Mouse (Mus musculus): ENCODE data around the gene Zbed5.
"Not testable (repeated sequence)": the region's sequence is repeated elsewhere in the genome, so short reads cannot be mapped to it uniquely, and the experiment has no call there.

Gene Zbed5

GRCm38 (mm10) chr5:129924820-129925452 is 29.4 kb downstream of the Zbed5 start:
- DNase-seq (ENCODE audit: low read depth, low spot score), result no peak
- Histone ChIP-seq H3K36me3 (ENCODE audit: control insufficient read depth, insufficient read depth, low read length, poor library complexity, severe bottlenecking) (no peaks in the 10 kb centered on the region), H3K27me3 (ENCODE audit: control insufficient read depth, insufficient read depth, low read length, poor library complexity, severe bottlenecking) (no peaks in the 10 kb centered on the region)

GRCm38 (mm10) chr5:129925933-129926332 is 30.4 kb downstream of the Zbed5 start:
- H3K36me3 ChIP-seq (ENCODE audit: control insufficient read depth, insufficient read depth, low read length, poor library complexity, severe bottlenecking), result no peaks in the 10 kb centered on the region
- no peak for DNase-seq (ENCODE audit: low read depth, low spot score)
- no peaks in the 10 kb centered on the region for H3K27me3 ChIP-seq (ENCODE audit: control insufficient read depth, insufficient read depth, low read length, poor library complexity, severe bottlenecking)

GRCm38 (mm10) chr5:129929924-129930855 is 34.7 kb downstream of the Zbed5 start:
- no peaks in the 10 kb centered on the region for H3K36me3 ChIP-seq (ENCODE audit: control insufficient read depth, insufficient read depth, low read length, poor library complexity, severe bottlenecking)
- no peak for DNase-seq (ENCODE audit: low read depth, low spot score)
- H3K27me3 ChIP-seq (ENCODE audit: control insufficient read depth, insufficient read depth, low read length, poor library complexity, severe bottlenecking), result no peaks in the 10 kb centered on the region

- no peak for DNase-seq (ENCODE audit: low read depth, low spot score)
- no peaks in the 10 kb centered on the region for H3K27me3 ChIP-seq (ENCODE audit: control insufficient read depth, insufficient read depth, low read length, poor library complexity, severe bottlenecking)
- H3K36me3 ChIP-seq (ENCODE audit: control insufficient read depth, insufficient read depth, low read length, poor library complexity, severe bottlenecking), result no peaks in the 10 kb centered on the region
These were observed 41.4 kb downstream of the Zbed5 start for GRCm38 (mm10) chr5:129936941-129937340.

- H3K36me3 ChIP-seq (ENCODE audit: control insufficient read depth, insufficient read depth, low read length, poor library complexity, severe bottlenecking), result no peaks in the 10 kb centered on the region
- DNase-seq (ENCODE audit: low read depth, low spot score), result no peak
- H3K27me3 ChIP-seq (ENCODE audit: control insufficient read depth, insufficient read depth, low read length, poor library complexity, severe bottlenecking), result no peaks in the 10 kb centered on the region
These were observed 44.8 kb downstream of the Zbed5 start for GRCm38 (mm10) chr5:129940281-129940680.

GRCm38 (mm10) chr5:129940736-129941494 is 45.4 kb downstream of the Zbed5 start:
- H3K27me3 ChIP-seq (ENCODE audit: control insufficient read depth, insufficient read depth, low read length, poor library complexity, severe bottlenecking), result no peaks in the 10 kb centered on the region
- DNase-seq (ENCODE audit: low read depth, low spot score), result no peak
- no peaks in the 10 kb centered on the region for H3K36me3 ChIP-seq (ENCODE audit: control insufficient read depth, insufficient read depth, low read length, poor library complexity, severe bottlenecking)

GRCm38 (mm10) chr5:129941495-129942045 is 46.0 kb downstream of the Zbed5 start, which contains the start of gene Vkorc1l1:
TSS of gene Vkorc1l1 (plus strand) at chr5:129941970.
- Histone ChIP-seq H3K27me3 (ENCODE audit: control insufficient read depth, insufficient read depth, low read length, poor library complexity, severe bottlenecking) (no peaks in the 10 kb centered on the region), H3K36me3 (ENCODE audit: control insufficient read depth, insufficient read depth, low read length, poor library complexity, severe bottlenecking) (no peaks in the 10 kb centered on the region)
- DNase-seq (ENCODE audit: low read depth, low spot score), result peak; percentile 100

- not testable (repeated sequence) for H3K36me3 ChIP-seq (ENCODE audit: control insufficient read depth, insufficient read depth, low read length, poor library complexity, severe bottlenecking); H3K27me3 ChIP-seq (ENCODE audit: control insufficient read depth, insufficient read depth, low read length, poor library complexity, severe bottlenecking)
- peak; percentile 34 for DNase-seq (ENCODE audit: low read depth, low spot score)
These were observed 46.8 kb downstream of the Zbed5 start for GRCm38 (mm10) chr5:129942073-129942939.

GRCm38 (mm10) chr5:129943402-129943801 is 47.9 kb downstream of the Zbed5 start:
- DNase-seq (ENCODE audit: low read depth, low spot score), result no peak
- no peaks in the 10 kb centered on the region for H3K27me3 ChIP-seq (ENCODE audit: control insufficient read depth, insufficient read depth, low read length, poor library complexity, severe bottlenecking)
- no peaks in the 10 kb centered on the region for H3K36me3 ChIP-seq (ENCODE audit: control insufficient read depth, insufficient read depth, low read length, poor library complexity, severe bottlenecking)

GRCm38 (mm10) chr5:129947528-129948033 is 52.1 kb downstream of the Zbed5 start:
- H3K36me3 ChIP-seq (ENCODE audit: control insufficient read depth, insufficient read depth, low read length, poor library complexity, severe bottlenecking), result no peaks in the 10 kb centered on the region
- H3K27me3 ChIP-seq (ENCODE audit: control insufficient read depth, insufficient read depth, low read length, poor library complexity, severe bottlenecking), result no peaks in the 10 kb centered on the region
- DNase-seq (ENCODE audit: low read depth, low spot score), result peak; percentile 18

GRCm38 (mm10) chr5:129952143-129952542 is 56.6 kb downstream of the Zbed5 start:
- H3K27me3 ChIP-seq (ENCODE audit: control insufficient read depth, insufficient read depth, low read length, poor library complexity, severe bottlenecking), result no peaks in the 10 kb centered on the region
- no peak for DNase-seq (ENCODE audit: low read depth, low spot score)
- no peaks in the 10 kb centered on the region for H3K36me3 ChIP-seq (ENCODE audit: control insufficient read depth, insufficient read depth, low read length, poor library complexity, severe bottlenecking)
